Mouse (Mus musculus) myocyte (in vitro differentiated cells): ENCODE measurements at regions not wholly inside any gene's neighbourhood (a gene's known extent, or its start where the extent isn't known, plus 50 kb on each side); places are given as distances from the start of the nearest gene placed in this dataset.

ENCODE experiments used
- E2F4 ChIP-seq: IDR thresholded peaks from one replicate; pipeline ENCODE4 v1.6.1; 2011; ENCODE audit warnings: mild to moderate bottlenecking, control low read depth, moderate library complexity; ENCODE audit not compliant: insufficient read depth
- MAX ChIP-seq: IDR thresholded peaks from one replicate; pipeline ENCODE4 v1.6.1; 2011; ENCODE audit warnings: low read depth, mild to moderate bottlenecking, control low read depth
- MYOD1 ChIP-seq, 3 experiments: IDR thresholded peaks; one replicate each; pipeline ENCODE4 v1.6.1; 2011; ENCODE audit warnings: control low read depth in 2 of 3, low read depth in 2 of 3, mild to moderate bottlenecking in 2 of 3, moderate library complexity in 1 of 3; ENCODE audit not compliant: insufficient read length in 2 of 3, control insufficient read depth in 1 of 3
- MYOG ChIP-seq, 3 experiments: IDR thresholded peaks; one replicate each; pipeline ENCODE4 v1.6.1; 2011; ENCODE audit warnings: control low read depth in 2 of 3, low read depth in 2 of 3, mild to moderate bottlenecking in 2 of 3; ENCODE audit not compliant: insufficient read length in 2 of 3, control insufficient read depth in 1 of 3, insufficient read depth in 1 of 3
- POLR2A ChIP-seq: IDR thresholded peaks from one replicate; pipeline ENCODE4 v1.6.1; 2011; ENCODE audit warnings: low read depth, mild to moderate bottlenecking, control low read depth, moderate library complexity; ENCODE audit not compliant: insufficient read length
- POLR2AphosphoS2 ChIP-seq: IDR thresholded peaks from one replicate; pipeline ENCODE4 v1.6.1; 2011; ENCODE audit warnings: low read depth, control low read depth; ENCODE audit not compliant: insufficient read length
- REST ChIP-seq: IDR thresholded peaks from one replicate; pipeline ENCODE4 v1.6.1; 2011; ENCODE audit warnings: mild to moderate bottlenecking, control low read depth, moderate library complexity; ENCODE audit not compliant: insufficient read depth, insufficient read length
- TCF12 ChIP-seq: IDR thresholded peaks from one replicate; pipeline ENCODE4 v1.6.1; 2011; ENCODE audit warnings: mild to moderate bottlenecking, control low read depth; ENCODE audit not compliant: poor library complexity, insufficient read depth, severe bottlenecking
- TCF3 ChIP-seq: IDR thresholded peaks from one replicate; pipeline ENCODE4 v1.6.1; 2011; ENCODE audit warnings: low read depth, control low read depth; ENCODE audit not compliant: insufficient read length
- USF1 ChIP-seq: IDR thresholded peaks from one replicate; pipeline ENCODE4 v1.6.1; 2011; ENCODE audit warnings: low read depth, mild to moderate bottlenecking, control low read depth, moderate library complexity

- no peak for TF ChIP-seq POLR2A
- no peak for TF ChIP-seq MYOD1 (IDR thresholded peaks at IDR 0.05; ENCODE audit: control insufficient read depth in 1 of 3, insufficient read length in 2 of 3, low read depth in 2 of 3)
- no peak for TF ChIP-seq TCF12
- TF ChIP-seq MAX: no peak
- TF ChIP-seq USF1: no peak
- no peak for TF ChIP-seq REST
- no peak for TF ChIP-seq POLR2AphosphoS2
- no peak for TF ChIP-seq TCF3
- no peak for TF ChIP-seq MYOG (IDR thresholded peaks at IDR 0.05; ENCODE audit: control insufficient read depth in 1 of 3, insufficient read depth in 1 of 3, insufficient read length in 2 of 3, low read depth in 2 of 3)
- TF ChIP-seq E2F4: no peak
These were observed 143.4 kb upstream of the Plxnc1 start for GRCm38 (mm10) chr10:95087864-95088570.
